Mouse (Mus musculus) midbrain, embryonic 16.5 days (tissue): Measurements from ENCODE around the gene Atg10. TPM values are rescaled to one million over a fixed set of nuclear protein-coding genes. Genes with fewer than 3 reads are reported as not detected.

Experiments used
- ATAC-seq: fragments of 200-750 bp; cut with Nextera tagmentation; 2 replicates; pipeline ENCODE4 v1.8.0; 2017; ENCODE audit warnings: moderate TSS enrichment
- H3K27ac ChIP-seq: fragments of 300-500 bp; sonication (generic); 2 replicates; pipeline ENCODE4 v1.5.1; 2014; ENCODE audit warnings: mild to moderate bottlenecking, low read length, mixed read lengths
- H3K27me3 ChIP-seq: fragments of 300-500 bp; sonication (generic); 2 replicates; pipeline ENCODE4 v1.6.1; 2014; ENCODE audit warnings: low read depth, low read length, mixed read lengths; ENCODE audit not compliant: control insufficient read depth, insufficient read depth
- H3K36me3 ChIP-seq: fragments of 300-500 bp; sonication (generic); 2 replicates; pipeline ENCODE4 v1.6.1; 2014; ENCODE audit warnings: mild to moderate bottlenecking, low read length, moderate library complexity, mixed read lengths; ENCODE audit not compliant: control insufficient read depth, insufficient read depth
- H3K4me1 ChIP-seq: fragments of 300-500 bp; sonication (generic); 2 replicates; pipeline ENCODE4 v1.6.1; 2014; ENCODE audit warnings: mild to moderate bottlenecking, low read length, mixed read lengths; ENCODE audit not compliant: control insufficient read depth, insufficient read depth
- H3K4me2 ChIP-seq: fragments of 300-500 bp; sonication (generic); 2 replicates; pipeline ENCODE4 v1.6.1; 2014; ENCODE audit warnings: mild to moderate bottlenecking, low read length, mixed read lengths
- H3K4me3 ChIP-seq: fragments of 300-500 bp; sonication (generic); 2 replicates; pipeline ENCODE4 v1.5.1; 2014; ENCODE audit warnings: low read depth, mild to moderate bottlenecking, low read length, moderate library complexity, mixed read lengths
- H3K9ac ChIP-seq: fragments of 300-500 bp; sonication (generic); 2 replicates; pipeline ENCODE4 v1.6.1; 2014; ENCODE audit warnings: low read depth, low read length, mixed read lengths
- H3K9me3 ChIP-seq: fragments of 300-500 bp; sonication (generic); replicated peaks from 2 replicates; pipeline ENCODE4 v1.6.1; 2014; ENCODE audit warnings: mild to moderate bottlenecking, low read length, mixed read lengths; ENCODE audit not compliant: control insufficient read depth, poor library complexity, severe bottlenecking
- WGBS: fragments of 180-500 bp; shearing (Covaris S2); extraction: QIAGEN DNeasy Blood & Tissue Kit; methylation state at CpG from one replicate; pipeline ENCODE4 v1.1.7; 2014; 5-methylcytosine and 5-hydroxymethylcytosine counted together
- polyA plus RNA-seq: library from polyadenylated mRNA; unstranded; fragments of >200 nt; fragmentation: Nextera tagmentation; extraction: Ambion mirVana; gene quantifications from 2 replicates; pipeline ENCODE4 v1.2.1, GENCODE M21; 2015

The Atg10 gene
- polyA plus RNA-seq, 1 experiment from 2014 or later = 11.9 TPM

GRCm38 (mm10) chr13:91167561-91167960 lies 56.2 kb downstream of the Atg10 start:
- H3K9ac ChIP-seq = no peak overlapping the region
- H3K9me3 ChIP-seq = no peaks in the 10 kb centered on the region
- H3K4me2 ChIP-seq = no peak overlapping the region
- H3K27ac ChIP-seq = no peak overlapping the region
- ATAC-seq = no peak
- H3K36me3 ChIP-seq = no peaks in the 10 kb centered on the region
- H3K27me3 ChIP-seq = no peaks in the 10 kb centered on the region
- no peak overlapping the region for H3K4me3 ChIP-seq
- no peaks in the 10 kb centered on the region; the same call in 1 of the 2 replicates for H3K4me1 ChIP-seq
- 82% methylated on average over 5 of the region's 5 CpGs for WGBS

- Histone ChIP-seq H3K9ac (no peak overlapping the region), H3K27me3 (no peaks in the 10 kb centered on the region), H3K9me3 (no peaks in the 10 kb centered on the region), H3K4me3 (no peak overlapping the region), H3K4me2 (no peak overlapping the region), H3K36me3 (no peaks in the 10 kb centered on the region), H3K4me1 (no peaks in the 10 kb centered on the region), H3K27ac (no peak overlapping the region)
- no peak for ATAC-seq
- 89% methylated on average over 7 of the region's 7 CpGs for WGBS
Observed at GRCm38 (mm10) chr13:91166286-91166685, 57.5 kb downstream of the Atg10 start.

GRCm38 (mm10) chr13:91165200-91165599 lies 58.6 kb downstream of the Atg10 start:
- H3K4me1 ChIP-seq = no peaks in the 10 kb centered on the region
- H3K9ac ChIP-seq = no peak overlapping the region

GRCm38 (mm10) chr13:91163292-91163691 lies 60.5 kb downstream of the Atg10 start:
- WGBS = 74% methylated on average over 4 of the region's 4 CpGs
- Histone ChIP-seq H3K9ac (no peak overlapping the region), H3K27ac (no peak overlapping the region), H3K36me3 (no peaks in the 10 kb centered on the region), H3K27me3 (no peaks in the 10 kb centered on the region), H3K4me2 (no peak overlapping the region), H3K4me3 (no peak overlapping the region), H3K4me1 (no peaks in the 10 kb centered on the region), H3K9me3 (no peaks in the 10 kb centered on the region)
- no peak for ATAC-seq

More at GRCm38 (mm10) chr13:91165200-91165599, 58.6 kb downstream of the Atg10 start:
- Histone ChIP-seq H3K27me3 (no peaks in the 10 kb centered on the region), H3K4me2 (no peak overlapping the region), H3K36me3 (no peaks in the 10 kb centered on the region), H3K9me3 (no peaks in the 10 kb centered on the region), H3K4me3 (no peak overlapping the region), H3K27ac (no peak overlapping the region)
- WGBS = 76% methylated on average over 6 of the region's 6 CpGs
- no peak for ATAC-seq

- ATAC-seq = no peak
- Histone ChIP-seq H3K36me3 (no peaks in the 10 kb centered on the region), H3K4me3 (no peak overlapping the region), H3K27ac (no peak overlapping the region), H3K9me3 (no peaks in the 10 kb centered on the region), H3K27me3 (no peaks in the 10 kb centered on the region), H3K4me1 (no peaks in the 10 kb centered on the region), H3K9ac (no peak overlapping the region), H3K4me2 (no peak overlapping the region)
- 31% methylated on average over 5 of the region's 5 CpGs for WGBS
Observed at GRCm38 (mm10) chr13:91162452-91162851, 61.3 kb downstream of the Atg10 start.

GRCm38 (mm10) chr13:91160616-91161015 lies 63.2 kb downstream of the Atg10 start:
- H3K36me3 ChIP-seq = no peaks in the 10 kb centered on the region
- H3K9ac ChIP-seq = no peak overlapping the region
- H3K9me3 ChIP-seq = no peaks in the 10 kb centered on the region
- no peaks in the 10 kb centered on the region for H3K4me1 ChIP-seq
- no peak for ATAC-seq
- 79% methylated on average over 3 of the region's 3 CpGs for WGBS
- H3K4me2 ChIP-seq = no peak overlapping the region
- no peak overlapping the region for H3K27ac ChIP-seq
- no peak overlapping the region for H3K4me3 ChIP-seq
- no peaks in the 10 kb centered on the region for H3K27me3 ChIP-seq

GRCm38 (mm10) chr13:91159881-91160280 lies 63.9 kb downstream of the Atg10 start:
- Histone ChIP-seq H3K4me2 (no peak overlapping the region), H3K9me3 (no peaks in the 10 kb centered on the region), H3K4me1 (no peaks in the 10 kb centered on the region), H3K27me3 (no peaks in the 10 kb centered on the region), H3K36me3 (no peaks in the 10 kb centered on the region), H3K27ac (no peak overlapping the region), H3K9ac (no peak overlapping the region), H3K4me3 (no peak overlapping the region)
- 87% methylated on average over 2 of the region's 2 CpGs for WGBS
- ATAC-seq = no peak

GRCm38 (mm10) chr13:91157941-91158340 lies 65.8 kb downstream of the Atg10 start:
- no peaks in the 10 kb centered on the region for H3K27me3 ChIP-seq
- no peak overlapping the region for H3K9ac ChIP-seq
- no peaks in the 10 kb centered on the region for H3K4me1 ChIP-seq
- no peaks in the 10 kb centered on the region for H3K9me3 ChIP-seq
- H3K36me3 ChIP-seq = no peaks in the 10 kb centered on the region
- H3K4me2 ChIP-seq = no peak overlapping the region
- no peak for ATAC-seq
- no peak overlapping the region for H3K4me3 ChIP-seq
- no peak overlapping the region for H3K27ac ChIP-seq
- WGBS = 93% methylated on average over 4 of the region's 4 CpGs

GRCm38 (mm10) chr13:91157429-91157828 lies 66.3 kb downstream of the Atg10 start:
- Histone ChIP-seq H3K27me3 (no peaks in the 10 kb centered on the region), H3K9ac (no peak overlapping the region), H3K36me3 (no peaks in the 10 kb centered on the region), H3K9me3 (no peaks in the 10 kb centered on the region), H3K27ac (no peak overlapping the region), H3K4me2 (no peak overlapping the region), H3K4me1 (no peaks in the 10 kb centered on the region), H3K4me3 (no peak overlapping the region)
- ATAC-seq = no peak

- Histone ChIP-seq H3K4me2 (no peak overlapping the region), H3K27ac (no peak overlapping the region), H3K4me3 (no peak overlapping the region), H3K4me1 (no peaks in the 10 kb centered on the region), H3K9me3 (no peaks in the 10 kb centered on the region), H3K36me3 (no peaks in the 10 kb centered on the region), H3K27me3 (no peaks in the 10 kb centered on the region), H3K9ac (no peak overlapping the region)
- 96% methylated on average over 2 of the region's 2 CpGs for WGBS
- no peak for ATAC-seq
Observed at GRCm38 (mm10) chr13:91156949-91157348, 66.8 kb downstream of the Atg10 start.
